Mouse (Mus musculus): ENCODE data around the gene Duoxa2. TPM values are rescaled to one million over a fixed set of nuclear protein-coding genes. Genes with fewer than 3 reads are reported as not detected.
A peak's percentile ranks its signal among the peaks of the same experiment; 100 is the strongest.

Gene Duoxa2
- polyA plus RNA-seq, 1 experiment, result not detected

- Histone ChIP-seq H3K4me1 (peaks cover 54% of the 10 kb centered on the region), H3K36me3 (replicated peaks; ENCODE audit: low read length) (no peaks in the 10 kb centered on the region), H3K27me3 (replicated peaks) (peaks cover 96% of the 10 kb centered on the region), H3K9me3 (no peaks in the 10 kb centered on the region), H3K4me3 (replicated peaks) (peak overlapping the region; percentile 16)
- TF ChIP-seq FLI1 (IDR thresholded peaks at IDR 0.05; ENCODE audit: low read length) (no peak), GATA1 (IDR thresholded peaks at IDR 0.05; ENCODE audit: borderline replicate concordance, low read length) (no peak)
These were observed 1.2 kb upstream of the Duoxa2 start for GRCm38 (mm10) chr2:122297271-122298095.

- peaks cover 60% of the 10 kb centered on the region for H3K4me1 ChIP-seq
- peaks cover 95% of the 10 kb centered on the region for H3K27me3 ChIP-seq (replicated peaks)
- TF ChIP-seq GATA1 (IDR thresholded peaks at IDR 0.05; ENCODE audit: borderline replicate concordance, low read length) (no peak), FLI1 (IDR thresholded peaks at IDR 0.05; ENCODE audit: low read length) (no peak)
- no peaks in the 10 kb centered on the region for H3K36me3 ChIP-seq (replicated peaks; ENCODE audit: low read length)
- no peaks in the 10 kb centered on the region for H3K9me3 ChIP-seq
- peak within 1 kb of the TSS; percentile 80 for H3K4me3 ChIP-seq (replicated peaks)
These were observed 602 bp upstream of the Duoxa2 start, which contains the start of gene Duox2 for GRCm38 (mm10) chr2:122298096-122298499. Gene Duox2, minus strand, starts transcription at chr2:122298449.

GRCm38 (mm10) chr2:122299911-122300655, 1.4 kb downstream of the Duoxa2 start:
- Histone ChIP-seq H3K4me1 (peaks cover 61% of the 10 kb centered on the region), H3K36me3 (replicated peaks; ENCODE audit: low read length) (no peaks in the 10 kb centered on the region), H3K9me3 (no peaks in the 10 kb centered on the region), H3K27me3 (replicated peaks) (peaks cover 94% of the 10 kb centered on the region), H3K4me3 (replicated peaks) (no peak overlapping the region)
- TF ChIP-seq GATA1 (IDR thresholded peaks at IDR 0.05; ENCODE audit: borderline replicate concordance, low read length), result no peak
- no peak for TF ChIP-seq FLI1 (IDR thresholded peaks at IDR 0.05; ENCODE audit: low read length)

GRCm38 (mm10) chr2:122300656-122301020, 1.9 kb downstream of the Duoxa2 start:
- Histone ChIP-seq H3K4me3 (replicated peaks) (peak overlapping the region; percentile 92), H3K9me3 (no peaks in the 10 kb centered on the region), H3K27me3 (replicated peaks) (peaks cover 94% of the 10 kb centered on the region), H3K36me3 (replicated peaks; ENCODE audit: low read length) (no peaks in the 10 kb centered on the region), H3K4me1 (peaks cover 61% of the 10 kb centered on the region)
- no peak for TF ChIP-seq GATA1 (IDR thresholded peaks at IDR 0.05; ENCODE audit: borderline replicate concordance, low read length)
- no peak for TF ChIP-seq FLI1 (IDR thresholded peaks at IDR 0.05; ENCODE audit: low read length)

- TF ChIP-seq GATA1 (IDR thresholded peaks at IDR 0.05; ENCODE audit: borderline replicate concordance, low read length) (no peak), FLI1 (IDR thresholded peaks at IDR 0.05; ENCODE audit: low read length) (no peak)
- H3K36me3 ChIP-seq (replicated peaks; ENCODE audit: low read length), result no peaks in the 10 kb centered on the region
- H3K9me3 ChIP-seq, result no peaks in the 10 kb centered on the region
- peaks cover 63% of the 10 kb centered on the region for H3K4me1 ChIP-seq
- H3K4me3 ChIP-seq (replicated peaks), result peak overlapping the region; percentile 92
- H3K27me3 ChIP-seq (replicated peaks), result peaks cover 96% of the 10 kb centered on the region
These were observed 2.6 kb downstream of the Duoxa2 start for GRCm38 (mm10) chr2:122301081-122301920.

GRCm38 (mm10) chr2:122301921-122302573, 3.3 kb downstream of the Duoxa2 start:
- Histone ChIP-seq H3K4me3 (replicated peaks) (peak overlapping the region; percentile 92), H3K9me3 (no peaks in the 10 kb centered on the region), H3K4me1 (peaks cover 64% of the 10 kb centered on the region), H3K36me3 (replicated peaks; ENCODE audit: low read length) (no peaks in the 10 kb centered on the region), H3K27me3 (replicated peaks) (peaks cover 98% of the 10 kb centered on the region)
- no peak for TF ChIP-seq FLI1 (IDR thresholded peaks at IDR 0.05; ENCODE audit: low read length)
- TF ChIP-seq GATA1 (IDR thresholded peaks at IDR 0.05; ENCODE audit: borderline replicate concordance, low read length), result no peak

GRCm38 (mm10) chr2:122302574-122303241, 4.0 kb downstream of the Duoxa2 start:
- Histone ChIP-seq H3K4me3 (replicated peaks) (no peak overlapping the region), H3K4me1 (peaks cover 57% of the 10 kb centered on the region), H3K9me3 (no peaks in the 10 kb centered on the region), H3K36me3 (replicated peaks; ENCODE audit: low read length) (no peaks in the 10 kb centered on the region), H3K27me3 (replicated peaks) (peaks cover 98% of the 10 kb centered on the region)
- TF ChIP-seq GATA1 (IDR thresholded peaks at IDR 0.05; ENCODE audit: borderline replicate concordance, low read length) (no peak), FLI1 (IDR thresholded peaks at IDR 0.05; ENCODE audit: low read length) (no peak)

- H3K4me1 ChIP-seq, result peaks cover 42% of the 10 kb centered on the region
- no peak overlapping the region for H3K4me3 ChIP-seq (replicated peaks)
- H3K27me3 ChIP-seq (replicated peaks), result peaks cover 96% of the 10 kb centered on the region
- no peaks in the 10 kb centered on the region for H3K9me3 ChIP-seq
- H3K36me3 ChIP-seq (replicated peaks; ENCODE audit: low read length), result no peaks in the 10 kb centered on the region
- TF ChIP-seq GATA1 (IDR thresholded peaks at IDR 0.05; ENCODE audit: borderline replicate concordance, low read length), result no peak
These were observed 5.8 kb downstream of the Duoxa2 start for GRCm38 (mm10) chr2:122304544-122304943.

Data from megakaryocyte, embryonic 14.5 days (primary cell).